In genomic region chr6:48614756-48615155, GRCm38 (mm10) we compare ENCODE assay signal across 36 mouse cellular contexts. TPM values are rescaled to one million over a fixed set of nuclear protein-coding genes. Genes with fewer than 3 reads are reported as not detected.
"Had no signal": no experiment of that assay in that cellular context is flagged by ENCODE, and none has a peak within 500 bp of the region (broad histone marks: within the 10 kb centered on the region; RNA-seq: fewer than 3 reads in every experiment).

No protein-coding gene starts in this region.

- DNase-seq: forebrain, postnatal 0 days; gastrocnemius, postnatal 14 days; gastrocnemius, postnatal 36 days; heart, adult 11 months; heart, adult 2 months; heart, postnatal 14 days; heart, postnatal 36 days; kidney, adult 18-20 months; kidney, adult 8-10 months; kidney, postnatal 10 days; kidney, postnatal 25 days; kidney, postnatal 4 days had no signal

- H3K4me2 ChIP-seq: heart, embryonic 11.5 days; heart, embryonic 13.5 days; heart, embryonic 15.5 days; hindbrain, embryonic 13.5 days; hindbrain, embryonic 15.5 days; limb, embryonic 13.5 days; limb, embryonic 15.5 days had no signal

- H3K9ac ChIP-seq: forebrain, postnatal 0 days; heart, embryonic 13.5 days; heart, embryonic 15.5 days; hindbrain, embryonic 13.5 days; hindbrain, embryonic 15.5 days; limb, embryonic 13.5 days; limb, embryonic 15.5 days had no signal

- H3K9me3 ChIP-seq: heart, embryonic 13.5 days; heart, embryonic 15.5 days; hindbrain, embryonic 13.5 days; hindbrain, embryonic 15.5 days; limb, embryonic 13.5 days; limb, embryonic 15.5 days had no signal

- H3K4me1 ChIP-seq: heart, embryonic 15.5 days; hindbrain, embryonic 13.5 days; hindbrain, embryonic 15.5 days; limb, embryonic 13.5 days; limb, embryonic 15.5 days had no signal

- ATAC-seq: forebrain, postnatal 0 days; hindbrain, postnatal 0 days had no signal

- H3K4me3 ChIP-seq: heart, adult 2 months; heart, embryonic 13.5 days; heart, embryonic 15.5 days; hindbrain, embryonic 13.5 days; hindbrain, embryonic 15.5 days; layer of hippocampus, adult 2 months; left cerebral cortex, adult 2 months; limb, embryonic 13.5 days; limb, embryonic 15.5 days had no signal

- H3K27me3 ChIP-seq: heart, embryonic 13.5 days; heart, embryonic 15.5 days; hindbrain, embryonic 13.5 days; hindbrain, embryonic 15.5 days; limb, embryonic 13.5 days; limb, embryonic 15.5 days had no signal

- H3K27ac ChIP-seq: heart, adult 2 months; heart, embryonic 13.5 days; heart, embryonic 15.5 days; hindbrain, embryonic 13.5 days; hindbrain, embryonic 15.5 days; hindbrain, postnatal 0 days; layer of hippocampus, adult 2 months; left cerebral cortex, adult 2 months; limb, embryonic 13.5 days; limb, embryonic 15.5 days had no signal

RNA-seq across cellular contexts. Expression of gene Gm44965, which starts 21.0 kb away (rescaled TPM):
- total RNA-seq: forebrain, postnatal 0 days; gastrocnemius, adult 18-20 months; heart, adult 2 months; heart, postnatal 14 days; hindbrain, postnatal 0 days; layer of hippocampus, adult 2 months; layer of hippocampus, postnatal 10 days; layer of hippocampus, postnatal 25 days; left cerebral cortex, adult 2 months; left cerebral cortex, postnatal 14 days; left cerebral cortex, postnatal 36 days had no signal
- polyA plus RNA-seq: forebrain, postnatal 0 days; gonadal fat pad, adult 2 months; heart, adult 2 months; heart, embryonic 11.5 days; heart, embryonic 13.5 days; heart, embryonic 15.5 days; heart, postnatal 0 days; hindbrain, embryonic 11.5 days; hindbrain, embryonic 13.5 days; intestine, embryonic 14.5 days; kidney, embryonic 14.5 days; kidney, embryonic 16.5 days; limb, embryonic 11.5 days; limb, embryonic 13.5 days had no signal

RNA-seq across cellular contexts. Expression of gene Gm45021, which starts 25.3 kb away (rescaled TPM):
- total RNA-seq: forebrain, postnatal 0 days; gastrocnemius, adult 18-20 months; gastrocnemius, adult 8-10 months; gastrocnemius, postnatal 14 days; gastrocnemius, postnatal 36 days; heart, adult 2 months; heart, postnatal 14 days; heart, postnatal 36 days; hematopoietic stem cell, adult 5-6 weeks; hindbrain, postnatal 0 days; layer of hippocampus, adult 2 months; layer of hippocampus, postnatal 10 days; layer of hippocampus, postnatal 25 days; left cerebral cortex, adult 2 months; left cerebral cortex, postnatal 14 days; left cerebral cortex, postnatal 36 days had no signal
- polyA plus RNA-seq: forebrain, postnatal 0 days; gonadal fat pad, adult 2 months; heart, adult 2 months; heart, embryonic 15.5 days; heart, postnatal 0 days; hindbrain, embryonic 11.5 days; hindbrain, embryonic 15.5 days; hindbrain, postnatal 0 days; intestine, embryonic 14.5 days; kidney, embryonic 14.5 days; kidney, embryonic 16.5 days; limb, embryonic 11.5 days; limb, embryonic 13.5 days; limb, embryonic 15.5 days had no signal
